In the genomic region with DNA sequence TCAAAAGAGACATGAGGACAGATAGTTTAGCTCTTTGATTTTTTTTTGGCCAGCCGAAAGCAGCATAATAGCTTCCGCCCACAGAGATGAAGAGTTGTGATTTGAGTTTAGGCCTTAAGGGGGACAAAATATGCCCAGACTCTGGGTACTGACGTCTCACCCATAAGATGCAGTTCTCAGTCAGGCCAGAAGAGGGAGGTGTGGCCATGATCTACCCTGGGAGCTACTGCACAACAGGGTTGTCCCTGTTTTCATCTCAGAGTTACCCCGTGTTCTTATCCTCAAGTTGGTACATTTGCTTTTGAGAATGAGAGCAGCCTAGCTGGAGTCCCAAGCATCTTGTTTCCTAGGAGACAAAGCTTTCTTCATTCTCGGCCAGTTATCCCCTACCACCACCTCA, we compare ENCODE assay signal across 9 mouse cellular contexts.
DNase-seq lines count a peak whose midpoint lies in the region; ATAC-seq lines count a peak whose summit lies in the region.
"Had no signal": no experiment of that assay in that cellular context is flagged by ENCODE, and none has a peak within 500 bp of the region (broad histone marks: within the 10 kb centered on the region; RNA-seq: fewer than 3 reads in every experiment).

No protein-coding gene starts in this region.

- H3K36me3 ChIP-seq in heart, embryonic 11.5 days (ENCODE audit: control insufficient read depth, insufficient read depth, low read length) = peaks cover 2% of the 10 kb centered on the region; the same call in 1 of the 2 replicates
- H3K36me3 ChIP-seq: stomach, embryonic 15.5 days had no signal

- H3K9me3 ChIP-seq in heart, embryonic 11.5 days (replicated peaks; ENCODE audit: control insufficient read depth, low read length) = no peaks in the 10 kb centered on the region
- H3K9me3 ChIP-seq: stomach, embryonic 15.5 days had no signal

- no peak overlapping the region for H3K4me3 ChIP-seq in heart, embryonic 11.5 days (ENCODE audit: low read depth, low read length)
- H3K4me3 ChIP-seq: stomach, embryonic 15.5 days had no signal

- no peaks in the 10 kb centered on the region for H3K27me3 ChIP-seq in heart, embryonic 11.5 days (ENCODE audit: control insufficient read depth, insufficient read depth, low read length)
- H3K27me3 ChIP-seq: stomach, embryonic 15.5 days had no signal

- H3K4me1 ChIP-seq in heart, embryonic 11.5 days (ENCODE audit: control insufficient read depth, insufficient read depth, low read length) = peaks cover 7% of the 10 kb centered on the region
- H3K4me1 ChIP-seq: stomach, embryonic 15.5 days had no signal

- no peak overlapping the region for H3K9ac ChIP-seq in heart, embryonic 11.5 days (ENCODE audit: low read depth, low read length)
- H3K9ac ChIP-seq: stomach, embryonic 15.5 days had no signal

- no peak overlapping the region for H3K4me2 ChIP-seq in heart, embryonic 11.5 days
- H3K4me2 ChIP-seq: stomach, embryonic 15.5 days had no signal

- 43% methylated on average over 5 of the region's 5 CpGs for WGBS in heart, embryonic 11.5 days (ENCODE audit: insufficient replicate concordance)

- H3K27ac ChIP-seq in heart, embryonic 11.5 days (ENCODE audit: low read depth, low read length) = no peak overlapping the region
- H3K27ac ChIP-seq: stomach, embryonic 15.5 days had no signal

- peak; percentile 79 to 91 for DNase-seq in heart, adult 18-20 months
- peak; percentile 86 for DNase-seq in cerebellum, adult 9-11 months
- peak; percentile 79 to 80 for DNase-seq in frontal cortex, postnatal 10 days (ENCODE audit: low spot score in 2 of 2)
- peak; percentile 81 for DNase-seq in hindlimb bud, embryonic 11.5 days (ENCODE audit: extremely low spot score, low read depth, low spot score)
- DNase-seq in left cerebral cortex, adult 18-20 months (ENCODE audit: low spot score in 2 of 2) = peak; percentile 88
- DNase-seq in mesoderm, embryonic 11.5 days (ENCODE audit: low read depth, low spot score) = peak; percentile 88
- peak; percentile 58 for DNase-seq in spleen, adult 12 weeks (ENCODE audit: low spot score)

- ATAC-seq in heart, embryonic 11.5 days (replicated peaks; ENCODE audit: insufficient number of reproducible peaks, low FRiP score, low TSS enrichment) = no peak; the same call in 1 of the 2 replicates
